Mouse (Mus musculus): ENCODE results near the gene Prkar2b. TPM values are rescaled to one million over a fixed set of nuclear protein-coding genes. Genes with fewer than 3 reads are reported as not detected.
"Not testable (repeated sequence)": the region's sequence is repeated elsewhere in the genome, so short reads cannot be mapped to it uniquely, and the experiment has no call there.

Gene Prkar2b
- polyA plus RNA-seq, 1 experiment from 2014 or later = 105 TPM

GRCm38 (mm10) chr12:32017636-32018375, 43.3 kb downstream of the Prkar2b start:
- H3K27ac ChIP-seq = no peak overlapping the region
- H3K4me1 ChIP-seq (replicated peaks) = peaks cover 16% of the 10 kb centered on the region
- H3K9ac ChIP-seq (replicated peaks) = no peak overlapping the region
- H3K36me3 ChIP-seq = no peaks in the 10 kb centered on the region
- 73% methylated on average over 7 of the region's 7 CpGs for WGBS
- H3K4me3 ChIP-seq (replicated peaks) = no peak overlapping the region
- no peak for ATAC-seq
- H3K27me3 ChIP-seq = no peaks in the 10 kb centered on the region
- no peak overlapping the region for H3K4me2 ChIP-seq (replicated peaks)
- H3K9me3 ChIP-seq = no peaks in the 10 kb centered on the region

- peaks cover 16% of the 10 kb centered on the region for H3K4me1 ChIP-seq (replicated peaks)
- no peak overlapping the region for H3K4me3 ChIP-seq (replicated peaks)
- no peak overlapping the region for H3K4me2 ChIP-seq (replicated peaks)
- ATAC-seq = no peak
- H3K9me3 ChIP-seq = no peaks in the 10 kb centered on the region
- WGBS = 87% methylated on average over 6 of the region's 6 CpGs
- no peak overlapping the region for H3K27ac ChIP-seq
- no peak overlapping the region for H3K9ac ChIP-seq (replicated peaks)
- no peaks in the 10 kb centered on the region for H3K36me3 ChIP-seq
- no peaks in the 10 kb centered on the region for H3K27me3 ChIP-seq
Observed at GRCm38 (mm10) chr12:32016472-32016871, 44.6 kb downstream of the Prkar2b start.

- Histone ChIP-seq H3K27me3 (no peaks in the 10 kb centered on the region), H3K9me3 (peaks cover 7% of the 10 kb centered on the region; the same call in 1 of the 2 replicates), H3K9ac (replicated peaks) (no peak overlapping the region), H3K4me3 (replicated peaks) (no peak overlapping the region), H3K4me2 (replicated peaks) (no peak overlapping the region), H3K27ac (no peak overlapping the region), H3K4me1 (replicated peaks) (peaks cover 16% of the 10 kb centered on the region), H3K36me3 (0 out of 2 replicates have a peak, but pooled peaks cover 2% of the 10 kb centered on the region)
- 68% methylated on average over 6 of the region's 6 CpGs for WGBS
- ATAC-seq = no peak
Observed at GRCm38 (mm10) chr12:32015268-32015769, 45.8 kb downstream of the Prkar2b start.

- 74% methylated on average over 7 of the region's 7 CpGs for WGBS
- H3K27ac ChIP-seq = no peak overlapping the region
Observed at GRCm38 (mm10) chr12:32014811-32015210, 46.3 kb downstream of the Prkar2b start.

GRCm38 (mm10) chr12:32012169-32012568, 48.9 kb downstream of the Prkar2b start:
- peaks cover 9% of the 10 kb centered on the region; the same call in 1 of the 2 replicates for H3K9me3 ChIP-seq
- no peak overlapping the region for H3K27ac ChIP-seq
- no peak overlapping the region for H3K9ac ChIP-seq (replicated peaks)
- no peak overlapping the region for H3K4me2 ChIP-seq (replicated peaks)
- peaks cover 9% of the 10 kb centered on the region for H3K4me1 ChIP-seq (replicated peaks)
- no peak for ATAC-seq
- H3K27me3 ChIP-seq = no peaks in the 10 kb centered on the region
- H3K4me3 ChIP-seq (replicated peaks) = no peak overlapping the region
- H3K36me3 ChIP-seq = 0 out of 2 replicates have a peak, but pooled peaks cover 5% of the 10 kb centered on the region
- 78% methylated on average over 2 of the region's 2 CpGs for WGBS

More at GRCm38 (mm10) chr12:32014811-32015210, 46.3 kb downstream of the Prkar2b start:
- ATAC-seq = no peak
- Histone ChIP-seq H3K9ac (replicated peaks) (no peak overlapping the region), H3K4me1 (replicated peaks) (peaks cover 16% of the 10 kb centered on the region), H3K27me3 (no peaks in the 10 kb centered on the region), H3K4me2 (replicated peaks) (no peak overlapping the region), H3K4me3 (replicated peaks) (no peak overlapping the region), H3K9me3 (peaks cover 9% of the 10 kb centered on the region; the same call in 1 of the 2 replicates), H3K36me3 (0 out of 2 replicates have a peak, but pooled peaks cover 5% of the 10 kb centered on the region)

- peaks cover 9% of the 10 kb centered on the region; the same call in 1 of the 2 replicates for H3K9me3 ChIP-seq
- ATAC-seq = no peak
- H3K27ac ChIP-seq = no peak overlapping the region
- peaks cover 9% of the 10 kb centered on the region for H3K4me1 ChIP-seq (replicated peaks)
- no peaks in the 10 kb centered on the region for H3K27me3 ChIP-seq
- 0 out of 2 replicates have a peak, but pooled peaks cover 5% of the 10 kb centered on the region for H3K36me3 ChIP-seq
- H3K4me2 ChIP-seq (replicated peaks) = no peak overlapping the region
- 90% methylated on average over 5 of the region's 5 CpGs for WGBS
- no peak overlapping the region for H3K4me3 ChIP-seq (replicated peaks)
- H3K9ac ChIP-seq (replicated peaks) = no peak overlapping the region
Observed at GRCm38 (mm10) chr12:32011128-32011527, 50.0 kb downstream of the Prkar2b start.

GRCm38 (mm10) chr12:32009985-32010369, 51.1 kb downstream of the Prkar2b start:
- not testable (repeated sequence) for H3K4me3 ChIP-seq (replicated peaks); H3K4me1 ChIP-seq (replicated peaks); ATAC-seq; H3K36me3 ChIP-seq; H3K4me2 ChIP-seq (replicated peaks); H3K9me3 ChIP-seq; H3K27ac ChIP-seq; H3K27me3 ChIP-seq; H3K9ac ChIP-seq (replicated peaks)
- 43% methylated on average over 6 of the region's 6 CpGs for WGBS

GRCm38 (mm10) chr12:32009267-32009984, 51.7 kb downstream of the Prkar2b start:
- H3K27ac ChIP-seq = no peak overlapping the region
- peaks cover 12% of the 10 kb centered on the region; the same call in 1 of the 2 replicates for H3K9me3 ChIP-seq
- H3K9ac ChIP-seq (replicated peaks) = no peak overlapping the region
- no peaks in the 10 kb centered on the region for H3K27me3 ChIP-seq
- H3K4me3 ChIP-seq (replicated peaks) = no peak overlapping the region
- 29% methylated on average over 8 of the region's 8 CpGs for WGBS
- H3K4me2 ChIP-seq (replicated peaks) = no peak overlapping the region
- 0 out of 2 replicates have a peak, but pooled peaks cover 5% of the 10 kb centered on the region for H3K36me3 ChIP-seq
- no peak for ATAC-seq
- H3K4me1 ChIP-seq (replicated peaks) = no peaks in the 10 kb centered on the region

GRCm38 (mm10) chr12:32008728-32009127, 52.4 kb downstream of the Prkar2b start:
- H3K9ac ChIP-seq (replicated peaks) = no peak overlapping the region
- H3K36me3 ChIP-seq = 0 out of 2 replicates have a peak, but pooled peaks cover 5% of the 10 kb centered on the region
- no peak for ATAC-seq
- no peak overlapping the region for H3K4me2 ChIP-seq (replicated peaks)
- 85% methylated on average over 5 of the region's 5 CpGs for WGBS
- H3K27me3 ChIP-seq = no peaks in the 10 kb centered on the region
- H3K4me1 ChIP-seq (replicated peaks) = no peaks in the 10 kb centered on the region
- peaks cover 12% of the 10 kb centered on the region; the same call in 1 of the 2 replicates for H3K9me3 ChIP-seq
- H3K4me3 ChIP-seq (replicated peaks) = no peak overlapping the region
- no peak overlapping the region for H3K27ac ChIP-seq

GRCm38 (mm10) chr12:32007646-32008045, 53.5 kb downstream of the Prkar2b start:
- Histone ChIP-seq H3K27me3 (no peaks in the 10 kb centered on the region), H3K9me3 (peaks cover 12% of the 10 kb centered on the region; the same call in 1 of the 2 replicates), H3K36me3 (0 out of 2 replicates have a peak, but pooled peaks cover 5% of the 10 kb centered on the region), H3K4me1 (replicated peaks) (no peaks in the 10 kb centered on the region), H3K9ac (replicated peaks) (no peak overlapping the region), H3K27ac (no peak overlapping the region), H3K4me3 (replicated peaks) (no peak overlapping the region), H3K4me2 (replicated peaks) (no peak overlapping the region)
- no peak for ATAC-seq
- WGBS = 82% methylated on average over 4 of the region's 4 CpGs

GRCm38 (mm10) chr12:32007040-32007439, 54.1 kb downstream of the Prkar2b start:
- peaks cover 12% of the 10 kb centered on the region; the same call in 1 of the 2 replicates for H3K9me3 ChIP-seq
- H3K4me3 ChIP-seq (replicated peaks) = no peak overlapping the region
- H3K27ac ChIP-seq = no peak overlapping the region
- H3K4me1 ChIP-seq (replicated peaks) = no peaks in the 10 kb centered on the region
- WGBS = 91% methylated on average over 8 of the region's 8 CpGs
- 0 out of 2 replicates have a peak, but pooled peaks cover 7% of the 10 kb centered on the region for H3K36me3 ChIP-seq
- H3K27me3 ChIP-seq = no peaks in the 10 kb centered on the region
- no peak overlapping the region for H3K9ac ChIP-seq (replicated peaks)
- no peak overlapping the region for H3K4me2 ChIP-seq (replicated peaks)
- ATAC-seq = no peak
